Mouse (Mus musculus) heart, embryonic 15.5 days (tissue): ENCODE measurements at regions not wholly inside any gene's neighbourhood (a gene's known extent, or its start where the extent isn't known, plus 50 kb on each side); places are given as distances from the start of the nearest gene placed in this dataset.

Experiments
- ATAC-seq: fragments of 200-750 bp; cut with Nextera tagmentation; replicated peaks from 2 replicates; pipeline ENCODE4 v1.8.0; 2017; ENCODE audit warnings: low read depth, moderate TSS enrichment; ENCODE audit not compliant: insufficient number of reproducible peaks, insufficient read depth, low FRiP score
- H3K27ac ChIP-seq: fragments of 300-500 bp; sonication (generic); 2 replicates; pipeline ENCODE4 v1.5.1; 2015; ENCODE audit warnings: mild to moderate bottlenecking, inconsistent platforms
- H3K27me3 ChIP-seq: fragments of 300-500 bp; sonication (generic); 2 replicates; pipeline ENCODE4 v1.6.1; 2015; ENCODE audit warnings: inconsistent platforms
- H3K36me3 ChIP-seq: fragments of 300-500 bp; sonication (generic); 2 replicates; pipeline ENCODE4 v1.6.1; 2015; ENCODE audit warnings: mild to moderate bottlenecking, inconsistent platforms
- H3K4me1 ChIP-seq: fragments of 300-500 bp; sonication (generic); replicated peaks from 2 replicates; pipeline ENCODE4 v1.6.1; 2015; ENCODE audit warnings: inconsistent platforms
- H3K4me2 ChIP-seq: fragments of 300-500 bp; sonication (generic); 2 replicates; pipeline ENCODE4 v1.6.1; 2015; ENCODE audit warnings: inconsistent platforms, mild to moderate bottlenecking, moderate library complexity
- H3K4me3 ChIP-seq: fragments of 300-500 bp; sonication (generic); 2 replicates; pipeline ENCODE4 v1.5.1; 2015; ENCODE audit warnings: mild to moderate bottlenecking, inconsistent platforms
- H3K9ac ChIP-seq: fragments of 300-500 bp; sonication (generic); 2 replicates; pipeline ENCODE4 v1.6.1; 2015; ENCODE audit warnings: mild to moderate bottlenecking, inconsistent platforms
- H3K9me3 ChIP-seq: fragments of 300-500 bp; sonication (generic); replicated peaks from 2 replicates; pipeline ENCODE4 v1.6.1; 2016; ENCODE audit warnings: inconsistent platforms
- WGBS: fragments of 180-500 bp; shearing (Covaris S2); methylation state at CpG from one replicate; pipeline ENCODE4 v1.1.7; 2015; ENCODE audit warnings: mixed read lengths; 5-methylcytosine and 5-hydroxymethylcytosine counted together

- Histone ChIP-seq H3K9ac (no peak overlapping the region), H3K4me1 (peaks cover 23% of the 10 kb centered on the region), H3K27me3 (no peaks in the 10 kb centered on the region), H3K4me2 (no peak overlapping the region), H3K4me3 (no peak overlapping the region), H3K36me3 (no peaks in the 10 kb centered on the region), H3K9me3 (no peaks in the 10 kb centered on the region), H3K27ac (peak overlapping the region; percentile 45)
- ATAC-seq: no peak
- 50% methylated on average over 5 of the region's 5 CpGs for WGBS
Observed at GRCm38 (mm10) chr13:113440137-113440536, 147.2 kb downstream of the BC067074 start.

- H3K4me1 ChIP-seq: peaks cover 23% of the 10 kb centered on the region
- no peak overlapping the region for H3K4me2 ChIP-seq
- H3K9me3 ChIP-seq: no peaks in the 10 kb centered on the region
- WGBS: 31% methylated on average over 7 of the region's 7 CpGs
- peak overlapping the region; percentile 45 for H3K27ac ChIP-seq
- no peaks in the 10 kb centered on the region for H3K36me3 ChIP-seq
- no peak overlapping the region for H3K9ac ChIP-seq
- no peak overlapping the region for H3K4me3 ChIP-seq
- H3K27me3 ChIP-seq: no peaks in the 10 kb centered on the region
- ATAC-seq: no peak
Observed at GRCm38 (mm10) chr13:113439516-113439915, 146.6 kb downstream of the BC067074 start.

- H3K4me2 ChIP-seq: no peak overlapping the region
- H3K4me1 ChIP-seq: peaks cover 23% of the 10 kb centered on the region
- peak; percentile 33; the same call in 1 of the 2 replicates for ATAC-seq
- no peaks in the 10 kb centered on the region for H3K36me3 ChIP-seq
- H3K4me3 ChIP-seq: no peak overlapping the region
- H3K9ac ChIP-seq: no peak overlapping the region
- 26% methylated on average over 2 of the region's 2 CpGs for WGBS
- 0 out of 2 replicates have a peak overlapping the region, but pooled peaks have one; percentile 5 for H3K27ac ChIP-seq
- no peaks in the 10 kb centered on the region for H3K9me3 ChIP-seq
- no peaks in the 10 kb centered on the region for H3K27me3 ChIP-seq
Observed at GRCm38 (mm10) chr13:113438872-113439271, 145.9 kb downstream of the BC067074 start.

GRCm38 (mm10) chr13:113436288-113436687 lies 143.3 kb downstream of the BC067074 start:
- no peak for ATAC-seq

GRCm38 (mm10) chr13:113435117-113435516 lies 142.2 kb downstream of the BC067074 start:
- no peak overlapping the region for H3K27ac ChIP-seq
- WGBS: 83% methylated on average over 4 of the region's 4 CpGs
- no peak for ATAC-seq

More at GRCm38 (mm10) chr13:113436288-113436687, 143.3 kb downstream of the BC067074 start:
- Histone ChIP-seq H3K27me3 (no peaks in the 10 kb centered on the region), H3K9ac (no peak overlapping the region), H3K9me3 (no peaks in the 10 kb centered on the region), H3K4me2 (no peak overlapping the region), H3K4me3 (no peak overlapping the region), H3K4me1 (peaks cover 12% of the 10 kb centered on the region), H3K36me3 (no peaks in the 10 kb centered on the region), H3K27ac (no peak overlapping the region)
- WGBS: 72% methylated on average over 3 of the region's 3 CpGs

GRCm38 (mm10) chr13:113433456-113433855 lies 140.5 kb downstream of the BC067074 start:
- Histone ChIP-seq H3K9me3 (0 out of 2 replicates have a peak, but pooled peaks cover 5% of the 10 kb centered on the region), H3K9ac (no peak overlapping the region), H3K4me2 (no peak overlapping the region), H3K4me3 (no peak overlapping the region), H3K4me1 (no peaks in the 10 kb centered on the region; the same call in 1 of the 2 replicates), H3K27ac (no peak overlapping the region), H3K36me3 (no peaks in the 10 kb centered on the region), H3K27me3 (no peaks in the 10 kb centered on the region)
- ATAC-seq: no peak
- 70% methylated on average over 5 of the region's 5 CpGs for WGBS

More at GRCm38 (mm10) chr13:113435117-113435516, 142.2 kb downstream of the BC067074 start:
- Histone ChIP-seq H3K36me3 (no peaks in the 10 kb centered on the region), H3K4me1 (peaks cover 12% of the 10 kb centered on the region), H3K27me3 (no peaks in the 10 kb centered on the region), H3K4me3 (no peak overlapping the region), H3K9me3 (0 out of 2 replicates have a peak, but pooled peaks cover 5% of the 10 kb centered on the region), H3K4me2 (no peak overlapping the region), H3K9ac (no peak overlapping the region)

- no peaks in the 10 kb centered on the region for H3K36me3 ChIP-seq
- no peak overlapping the region for H3K27ac ChIP-seq
- no peaks in the 10 kb centered on the region for H3K4me1 ChIP-seq
- H3K27me3 ChIP-seq: no peaks in the 10 kb centered on the region
- ATAC-seq: 0 out of 2 replicates have a peak, but pooled peaks have one; percentile 39
- WGBS: 43% methylated on average over 3 of the region's 3 CpGs
- H3K4me2 ChIP-seq: no peak overlapping the region
- 0 out of 2 replicates have a peak, but pooled peaks cover 5% of the 10 kb centered on the region for H3K9me3 ChIP-seq
- H3K9ac ChIP-seq: no peak overlapping the region
- H3K4me3 ChIP-seq: no peak overlapping the region
Observed at GRCm38 (mm10) chr13:113429615-113430014, 136.7 kb downstream of the BC067074 start.
